Mouse (Mus musculus) limb, embryonic 10.5 days (tissue): ENCODE data around the gene Gramd1c. TPM values are rescaled to one million over a fixed set of nuclear protein-coding genes. Genes with fewer than 3 reads are reported as not detected.

Source experiments
- DNase-seq: peaks from one replicate; pipeline ENCODE4 v3.0.0-alpha.2; 2017; ENCODE audit warnings: low spot score
- H3K27ac ChIP-seq: fragments of 300-500 bp; sonication (generic); 2 replicates; pipeline ENCODE4 v1.5.1; 2016; ENCODE audit warnings: mild to moderate bottlenecking
- H3K27me3 ChIP-seq: fragments of 300-500 bp; sonication (generic); 2 replicates; pipeline ENCODE4 v1.6.1; 2016; ENCODE audit warnings: low read depth, mild to moderate bottlenecking; ENCODE audit not compliant: poor library complexity, severe bottlenecking
- H3K36me3 ChIP-seq: fragments of 300-500 bp; sonication (generic); 2 replicates; pipeline ENCODE4 v1.6.1; 2016; ENCODE audit warnings: mild to moderate bottlenecking, moderate library complexity
- H3K4me1 ChIP-seq: fragments of 300-500 bp; sonication (generic); 2 replicates; pipeline ENCODE4 v1.6.1; 2016
- H3K4me3 ChIP-seq: fragments of 300-500 bp; sonication (generic); 2 replicates; pipeline ENCODE4 v1.5.1; 2016; ENCODE audit warnings: mild to moderate bottlenecking, moderate library complexity
- H3K9me3 ChIP-seq: fragments of 300-500 bp; sonication (generic); replicated peaks from 2 replicates; pipeline ENCODE4 v1.6.1; 2016; ENCODE audit warnings: mild to moderate bottlenecking
- WGBS: fragments of 180-500 bp; shearing (Covaris S2); methylation state at CpG from one replicate; pipeline ENCODE4 v1.1.7; 2016; 5-methylcytosine and 5-hydroxymethylcytosine counted together
- polyA plus RNA-seq: library from polyadenylated mRNA; unstranded; fragments of >200 nt; fragmentation: Nextera tagmentation; extraction: Ambion mirVana; gene quantifications from 2 replicates; pipeline ENCODE4 v1.2.1, GENCODE M21; 2016

Gramd1c gene
- polyA plus RNA-seq, 1 experiment from 2014 or later: 6.3 TPM

DNA sequence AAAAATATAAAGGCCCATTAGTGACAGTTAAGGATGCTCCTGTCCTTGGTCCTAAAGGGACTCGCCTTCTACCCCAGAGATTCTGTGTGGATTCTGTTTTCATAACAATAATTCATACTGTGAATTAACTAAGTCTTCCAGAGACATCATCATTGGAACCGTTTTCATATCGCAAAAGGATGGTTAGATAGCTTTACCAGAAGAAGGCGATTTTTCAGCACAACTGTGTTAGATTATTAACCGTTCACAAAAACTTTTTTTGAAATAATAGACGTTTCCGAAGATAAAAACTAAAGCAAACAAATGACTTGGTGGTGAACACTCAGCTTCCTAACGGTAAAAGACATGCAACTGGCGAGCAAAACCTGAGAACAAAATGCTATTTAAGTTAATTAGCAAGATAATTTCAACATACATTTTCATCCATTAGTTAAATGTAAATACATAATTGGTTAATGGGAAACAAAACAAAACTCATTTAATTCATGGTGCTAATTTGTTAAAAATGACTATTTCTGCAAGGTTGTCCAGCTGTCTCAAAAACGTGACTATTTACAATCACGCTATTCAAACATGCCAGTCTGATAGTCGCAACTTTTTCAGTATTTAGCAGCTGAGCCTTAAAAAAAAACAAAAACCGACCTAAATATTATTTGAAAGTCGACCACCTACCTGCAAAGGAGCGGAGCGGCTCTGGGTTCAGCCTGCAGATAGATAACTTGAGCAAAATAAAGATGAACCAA, 47.6 kb downstream of the Gramd1c start:
- Histone ChIP-seq H3K27ac (no peak overlapping the region), H3K36me3 (no peaks in the 10 kb centered on the region), H3K9me3 (no peaks in the 10 kb centered on the region), H3K4me1 (no peaks in the 10 kb centered on the region), H3K4me3 (peak overlapping the region; percentile 15; the same call in 1 of the 2 replicates), H3K27me3 (no peaks in the 10 kb centered on the region)
- no peak for DNase-seq
- 63% methylated on average over 16 of the region's 16 CpGs for WGBS

DNA sequence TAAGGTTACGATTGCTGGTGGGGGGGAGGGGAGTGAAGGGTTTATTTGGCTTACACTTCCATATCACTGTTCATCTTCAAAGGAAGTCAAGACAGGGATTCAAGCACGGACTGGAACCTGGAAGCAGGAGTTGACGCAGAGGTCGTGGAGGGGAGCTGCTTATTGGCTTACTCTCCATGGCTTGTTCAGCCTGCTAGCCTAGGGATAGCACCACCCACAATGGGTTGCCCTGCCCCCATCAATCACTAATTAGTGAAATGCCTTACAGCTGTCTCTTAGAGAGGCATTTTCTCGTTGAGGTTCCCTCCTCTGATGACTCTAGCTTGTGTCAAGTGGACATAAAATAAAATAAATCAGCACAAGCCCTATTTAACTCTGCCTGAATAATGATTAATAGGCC, 52.1 kb downstream of the Gramd1c start:
- 66% methylated on average over 5 of the region's 5 CpGs for WGBS
- Histone ChIP-seq H3K4me1 (no peaks in the 10 kb centered on the region), H3K27ac (no peak overlapping the region), H3K4me3 (no peak overlapping the region), H3K27me3 (no peaks in the 10 kb centered on the region), H3K36me3 (no peaks in the 10 kb centered on the region), H3K9me3 (no peaks in the 10 kb centered on the region)
- no peak for DNase-seq

DNA sequence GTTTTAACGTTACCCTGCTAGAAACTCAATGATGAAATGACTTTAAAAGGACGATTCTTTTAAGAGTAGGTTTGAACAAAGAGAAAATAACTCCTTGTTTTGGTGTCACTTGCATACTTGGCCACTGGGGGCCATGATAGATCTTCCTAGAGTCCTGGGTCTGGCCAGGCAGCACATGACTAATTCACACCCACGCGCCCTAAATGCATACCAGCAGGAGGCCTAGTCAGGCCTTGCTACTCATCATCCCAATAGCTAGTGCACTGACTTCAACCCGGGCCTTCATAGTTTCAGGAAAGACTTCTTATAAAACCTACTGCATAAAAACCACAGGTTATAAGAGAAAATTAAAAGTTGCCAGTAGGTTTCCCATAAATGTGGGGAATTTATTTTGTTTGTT, 61.1 kb downstream of the Gramd1c start:
- WGBS: 61% methylated on average over 5 of the region's 5 CpGs
- no peak for DNase-seq

DNA sequence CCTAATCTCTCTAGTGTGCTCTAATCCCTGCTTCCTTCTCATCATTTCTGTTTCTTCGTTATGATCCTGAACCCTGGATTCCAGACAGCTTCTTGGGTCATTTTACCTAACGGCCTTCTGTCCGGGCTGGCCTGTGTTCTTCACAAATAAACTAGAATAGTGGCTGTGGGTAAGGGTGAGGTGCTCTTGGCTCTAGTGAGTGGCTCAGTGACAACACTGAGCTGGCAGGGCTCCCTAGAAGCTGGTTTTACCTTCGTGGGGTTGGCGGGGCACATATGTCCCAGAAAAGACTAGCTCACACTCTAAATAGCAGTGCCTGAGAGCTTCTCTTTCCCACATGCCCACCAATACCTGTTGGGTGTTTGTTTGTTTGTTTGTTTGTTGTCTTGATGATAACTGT, 63.6 kb downstream of the Gramd1c start:
- Histone ChIP-seq H3K27ac (no peak overlapping the region), H3K4me3 (no peak overlapping the region), H3K36me3 (no peaks in the 10 kb centered on the region), H3K4me1 (no peaks in the 10 kb centered on the region), H3K27me3 (no peaks in the 10 kb centered on the region), H3K9me3 (no peaks in the 10 kb centered on the region)
- WGBS: 79% methylated on average over 5 of the region's 5 CpGs
- DNase-seq: no peak

More for the DNA sequence above, 61.1 kb downstream of the Gramd1c start:
- H3K4me3 ChIP-seq: no peak overlapping the region
- no peaks in the 10 kb centered on the region for H3K4me1 ChIP-seq
- H3K27me3 ChIP-seq: no peaks in the 10 kb centered on the region
- no peak overlapping the region for H3K27ac ChIP-seq
- no peaks in the 10 kb centered on the region for H3K36me3 ChIP-seq
- no peaks in the 10 kb centered on the region for H3K9me3 ChIP-seq

DNA sequence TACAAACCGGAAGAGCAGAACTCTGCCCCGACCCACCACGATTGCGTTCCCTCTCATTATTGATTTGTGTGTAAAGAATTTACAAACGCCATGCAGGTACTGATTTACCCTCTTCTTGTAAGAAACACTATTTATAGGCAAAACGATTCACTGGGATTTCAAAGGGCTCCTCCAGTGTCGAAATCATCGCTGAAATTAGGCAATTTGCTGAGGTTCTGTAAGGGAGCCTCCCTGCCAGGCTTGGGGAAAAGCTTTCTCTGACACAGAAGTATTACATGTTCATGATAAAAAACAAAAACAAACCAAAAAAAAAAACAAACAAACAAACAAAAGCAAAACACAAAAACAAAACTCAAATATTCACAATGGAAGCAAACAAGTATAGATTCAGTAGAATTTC, 64.0 kb downstream of the Gramd1c start:
- WGBS: 82% methylated on average over 8 of the region's 8 CpGs
- no peak overlapping the region for H3K27ac ChIP-seq
- H3K4me3 ChIP-seq: no peak overlapping the region

DNA sequence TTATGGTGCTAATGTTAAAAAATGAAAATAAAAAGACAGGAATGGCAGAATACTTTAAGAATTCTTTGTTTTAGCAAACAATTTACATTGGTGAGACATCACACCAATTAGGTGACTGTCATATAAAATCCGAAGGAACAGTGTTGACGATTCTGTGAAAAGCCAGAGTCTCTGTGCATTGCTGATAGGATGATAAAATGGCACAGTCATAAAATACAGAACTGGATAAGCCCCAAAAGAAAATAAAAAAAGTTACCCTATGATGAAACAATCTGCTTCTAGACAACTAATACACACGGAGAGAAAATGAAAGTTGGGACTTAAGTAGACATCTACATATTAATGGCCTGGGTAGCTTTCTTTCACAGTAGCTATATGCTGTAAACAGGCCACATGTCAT, 68.5 kb downstream of the Gramd1c start:
- WGBS: 88% methylated on average over 3 of the region's 3 CpGs
- no peak for DNase-seq
- no peaks in the 10 kb centered on the region for H3K36me3 ChIP-seq
- no peaks in the 10 kb centered on the region for H3K9me3 ChIP-seq
- H3K27me3 ChIP-seq: no peaks in the 10 kb centered on the region
- no peak overlapping the region for H3K27ac ChIP-seq
- H3K4me1 ChIP-seq: peaks cover 9% of the 10 kb centered on the region
- H3K4me3 ChIP-seq: no peak overlapping the region

More for the DNA sequence above, 64.0 kb downstream of the Gramd1c start:
- H3K9me3 ChIP-seq: no peaks in the 10 kb centered on the region
- no peak for DNase-seq
- H3K27me3 ChIP-seq: no peaks in the 10 kb centered on the region
- no peaks in the 10 kb centered on the region for H3K4me1 ChIP-seq
- H3K36me3 ChIP-seq: no peaks in the 10 kb centered on the region

DNA sequence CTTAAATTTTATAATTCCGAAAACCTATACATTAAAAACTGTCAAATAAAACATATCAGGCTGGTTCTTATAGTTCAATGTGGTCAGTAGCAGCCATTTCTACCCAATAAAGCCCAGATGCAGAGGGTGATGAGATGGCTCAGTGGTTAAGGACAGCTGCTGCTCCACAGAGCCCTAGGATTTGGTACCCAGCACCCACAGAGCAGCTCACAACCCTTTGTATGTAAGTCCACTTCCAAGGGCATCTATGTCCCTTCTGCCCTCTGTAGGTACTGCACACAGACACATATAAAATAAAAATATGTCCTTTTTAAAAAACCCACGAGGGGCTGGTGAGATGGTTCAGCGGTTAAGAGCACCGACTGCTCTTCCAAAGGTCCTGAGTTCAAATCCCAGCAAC, 76.8 kb downstream of the Gramd1c start:
- 93% methylated on average over 4 of the region's 4 CpGs for WGBS
- H3K27me3 ChIP-seq: peaks cover 2% of the 10 kb centered on the region; the same call in 1 of the 2 replicates
- no peak overlapping the region for H3K27ac ChIP-seq
- H3K4me1 ChIP-seq: peaks cover 15% of the 10 kb centered on the region
- no peaks in the 10 kb centered on the region for H3K9me3 ChIP-seq
- DNase-seq: no peak
- no peaks in the 10 kb centered on the region for H3K36me3 ChIP-seq
- no peak overlapping the region for H3K4me3 ChIP-seq

DNA sequence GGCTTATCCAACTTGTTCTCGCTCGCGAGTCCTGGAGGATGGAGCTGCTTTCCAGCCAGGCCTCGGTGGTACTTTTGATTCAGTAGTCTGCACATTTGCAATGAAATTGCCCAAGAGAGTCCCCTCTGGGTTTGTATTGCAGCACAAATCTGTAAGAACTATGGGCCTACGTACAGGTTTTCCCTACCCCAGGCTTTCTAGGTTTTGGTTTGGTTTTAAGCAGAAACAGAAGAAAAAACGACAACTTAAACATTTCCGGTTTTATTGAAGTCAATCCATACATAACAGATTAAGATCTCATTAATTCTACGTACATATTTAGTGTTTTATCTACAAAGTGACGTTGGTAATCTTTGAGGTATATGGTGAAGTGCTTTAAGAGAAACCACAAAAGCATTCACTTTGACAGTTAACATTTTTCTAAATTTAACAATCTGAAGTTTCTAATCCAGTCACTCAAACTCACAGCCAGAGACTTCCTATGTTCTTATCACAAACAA, 83.0 kb downstream of the Gramd1c start:
- H3K27ac ChIP-seq: peak overlapping the region; percentile 78
- no peaks in the 10 kb centered on the region for H3K9me3 ChIP-seq
- H3K4me3 ChIP-seq: peak overlapping the region; percentile 81
- WGBS: 30% methylated on average over 9 of the region's 9 CpGs
- H3K36me3 ChIP-seq: no peaks in the 10 kb centered on the region
- no peak for DNase-seq
- peaks cover 47% of the 10 kb centered on the region for H3K27me3 ChIP-seq
- H3K4me1 ChIP-seq: peaks cover 14% of the 10 kb centered on the region

DNA sequence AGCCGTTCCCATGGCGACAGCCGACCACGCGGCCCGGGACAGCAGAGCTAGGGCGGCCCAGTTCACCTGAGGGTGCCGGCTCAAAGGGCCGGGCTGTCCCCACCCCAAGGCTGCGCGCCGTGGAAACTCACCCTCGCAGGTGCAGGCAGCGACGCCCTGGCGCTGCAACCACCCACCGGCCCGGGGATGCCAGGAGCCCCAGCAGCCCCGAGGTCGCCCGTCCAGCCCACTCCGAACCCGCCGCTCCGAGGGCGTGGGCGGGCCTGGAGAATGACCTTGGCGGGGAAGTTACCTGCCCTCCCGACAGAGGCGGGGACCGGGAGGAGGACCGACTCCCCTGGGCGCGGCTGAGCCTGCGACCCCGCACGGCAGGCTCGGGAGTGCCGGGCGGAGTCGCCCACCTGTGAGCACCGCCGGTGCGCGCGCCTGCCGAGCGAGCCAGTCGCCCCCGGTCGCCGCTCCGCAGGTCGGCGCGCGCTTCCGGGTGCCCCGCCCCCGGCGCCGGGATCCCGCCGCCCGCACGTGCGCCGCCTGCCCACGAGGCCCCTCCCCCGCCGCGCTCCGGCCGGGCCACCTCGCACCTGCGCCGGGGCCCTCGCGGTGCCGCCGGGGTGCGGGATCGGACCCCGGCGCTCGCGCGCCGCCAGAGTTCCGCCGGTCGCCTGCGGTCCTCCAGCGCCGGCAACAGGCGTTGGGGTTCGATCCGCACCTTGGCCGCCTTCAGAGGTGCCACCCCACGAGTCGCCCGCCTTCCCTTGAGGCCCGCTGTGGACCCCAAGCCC, 83.6 kb downstream of the Gramd1c start, which contains the start of gene Zdhhc23:
Zdhhc23 (minus strand) TSS at position 464 of the 782 bp plus-strand sequence.
- Histone ChIP-seq H3K4me3 (peak within 1 kb of the TSS; percentile 81), H3K4me1 (peaks cover 14% of the 10 kb centered on the region), H3K9me3 (no peaks in the 10 kb centered on the region), H3K27me3 (peaks cover 47% of the 10 kb centered on the region), H3K27ac (peak within 1 kb of the TSS; percentile 78), H3K36me3 (no peaks in the 10 kb centered on the region)
- peak; percentile 80 for DNase-seq
- 2% methylated on average over 94 of the region's 103 CpGs for WGBS

DNA sequence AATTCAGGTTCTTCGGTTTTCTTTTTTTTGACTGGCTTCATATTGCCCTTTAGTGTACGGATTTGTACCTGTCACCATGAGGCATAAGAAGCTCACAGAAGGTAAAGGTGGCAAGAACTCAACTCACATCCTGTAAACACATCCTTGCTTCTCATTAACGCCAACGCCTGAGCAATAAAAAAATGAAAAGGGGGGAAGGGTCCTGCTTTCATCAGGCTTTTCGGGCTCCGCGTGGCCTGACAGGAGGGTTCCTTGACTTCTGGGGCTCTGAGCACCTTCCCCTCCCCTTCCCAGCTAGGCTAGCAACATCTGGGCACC, 84.2 kb downstream of the Gramd1c start:
- DNase-seq: no peak
- Histone ChIP-seq H3K27me3 (peaks cover 47% of the 10 kb centered on the region), H3K36me3 (no peaks in the 10 kb centered on the region), H3K4me3 (peak overlapping the region; percentile 81), H3K9me3 (no peaks in the 10 kb centered on the region), H3K27ac (peak overlapping the region; percentile 78; the same call in 1 of the 2 replicates), H3K4me1 (peaks cover 14% of the 10 kb centered on the region)
- 19% methylated on average over 7 of the region's 7 CpGs for WGBS

DNA sequence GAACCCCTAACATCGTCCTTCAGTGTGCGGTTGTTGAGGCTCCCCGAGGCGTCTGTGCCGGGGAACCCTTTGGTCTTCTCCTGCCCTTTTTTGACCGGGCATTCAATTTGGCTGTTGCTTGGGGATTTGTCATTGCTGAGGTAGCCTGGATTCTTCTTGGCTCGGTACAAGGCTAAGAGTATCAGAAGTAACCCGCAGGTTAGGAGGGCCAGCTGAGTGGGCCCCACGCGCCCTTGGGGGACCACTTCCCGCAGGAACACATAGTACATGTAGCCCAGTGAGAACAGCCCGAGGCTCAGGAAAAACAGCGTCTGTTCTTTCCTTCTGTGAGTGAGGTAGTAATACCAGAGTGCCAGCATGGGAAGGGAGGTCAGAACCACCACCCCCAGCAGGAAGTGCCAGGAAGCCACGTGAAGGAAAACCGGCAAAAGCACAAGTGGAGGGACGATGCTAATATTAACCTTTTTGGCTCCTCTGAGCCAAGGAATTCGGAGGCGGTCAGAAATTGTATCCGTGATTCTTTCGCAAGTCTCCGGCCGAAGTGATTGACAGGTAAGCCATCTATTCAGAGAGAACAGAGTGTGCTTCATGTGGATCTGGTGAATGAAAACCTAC, 89.4 kb downstream of the Gramd1c start:
- Histone ChIP-seq H3K27me3 (peaks cover 18% of the 10 kb centered on the region), H3K4me1 (peaks cover under 1% of the 10 kb centered on the region; the same call in 1 of the 2 replicates), H3K27ac (no peak overlapping the region), H3K4me3 (no peak overlapping the region), H3K36me3 (no peaks in the 10 kb centered on the region), H3K9me3 (no peaks in the 10 kb centered on the region)
- DNase-seq: no peak
- 88% methylated on average over 22 of the region's 22 CpGs for WGBS

DNA sequence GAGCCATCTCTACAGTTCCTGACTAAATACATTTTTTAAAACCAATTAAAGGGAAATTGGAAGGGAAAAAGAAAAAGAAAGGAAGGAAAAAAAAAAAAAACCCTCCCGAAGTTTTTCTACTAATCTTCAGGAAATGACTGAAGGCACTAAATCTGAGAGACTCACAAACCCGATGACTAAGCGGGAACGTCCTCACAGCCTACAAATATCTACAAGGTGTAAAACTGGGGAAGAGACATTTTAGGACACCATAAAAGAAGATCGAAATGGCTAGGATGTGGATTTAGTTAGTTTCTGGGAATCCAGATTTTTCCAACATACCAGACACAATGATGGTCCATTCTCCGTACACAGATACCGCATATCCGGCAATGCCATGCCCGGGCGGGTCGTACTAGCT, 90.0 kb downstream of the Gramd1c start:
- H3K36me3 ChIP-seq: no peaks in the 10 kb centered on the region
- 90% methylated on average over 11 of the region's 11 CpGs for WGBS
- H3K27me3 ChIP-seq: peaks cover 13% of the 10 kb centered on the region
- no peaks in the 10 kb centered on the region for H3K9me3 ChIP-seq
- no peak overlapping the region for H3K4me3 ChIP-seq
- DNase-seq: no peak
- no peak overlapping the region for H3K27ac ChIP-seq
- H3K4me1 ChIP-seq: no peaks in the 10 kb centered on the region

DNA sequence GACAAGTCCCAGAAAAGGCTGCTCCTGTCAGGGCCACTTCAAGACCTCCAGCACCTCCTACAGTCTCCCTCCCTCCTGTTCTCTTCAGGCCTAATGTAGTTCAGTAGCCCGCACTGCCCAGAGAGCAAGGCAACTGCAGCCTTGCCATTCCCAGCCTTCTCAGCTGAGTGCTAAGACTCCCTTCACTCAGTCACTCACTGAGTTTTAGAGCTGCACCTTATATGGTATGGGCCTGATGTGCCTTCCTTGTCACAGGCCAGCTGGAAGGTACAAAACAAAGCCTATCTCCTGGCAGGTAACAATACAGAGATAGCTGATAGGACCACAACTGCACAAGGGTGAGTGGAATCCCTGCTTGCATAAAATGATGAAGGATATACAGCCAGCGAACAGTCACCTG, 90.8 kb downstream of the Gramd1c start:
- Histone ChIP-seq H3K27ac (no peak overlapping the region), H3K4me3 (no peak overlapping the region), H3K27me3 (peaks cover 5% of the 10 kb centered on the region), H3K36me3 (no peaks in the 10 kb centered on the region), H3K4me1 (no peaks in the 10 kb centered on the region), H3K9me3 (no peaks in the 10 kb centered on the region)
- 92% methylated on average over 2 of the region's 2 CpGs for WGBS
- DNase-seq: no peak
